Mouse (Mus musculus) myocyte (in vitro differentiated cells): ENCODE measurements at regions not wholly inside any gene's neighbourhood (a gene's known extent, or its start where the extent isn't known, plus 50 kb on each side); places are given as distances from the start of the nearest gene placed in this dataset.

ENCODE experiments used
- E2F4 ChIP-seq: IDR thresholded peaks from one replicate; pipeline ENCODE4 v1.6.1; 2011; ENCODE audit warnings: mild to moderate bottlenecking, control low read depth, moderate library complexity; ENCODE audit not compliant: insufficient read depth
- POLR2A ChIP-seq: IDR thresholded peaks from one replicate; pipeline ENCODE4 v1.6.1; 2011; ENCODE audit warnings: low read depth, mild to moderate bottlenecking, control low read depth, moderate library complexity; ENCODE audit not compliant: insufficient read length
- POLR2AphosphoS2 ChIP-seq: IDR thresholded peaks from one replicate; pipeline ENCODE4 v1.6.1; 2011; ENCODE audit warnings: low read depth, control low read depth; ENCODE audit not compliant: insufficient read length
- REST ChIP-seq: IDR thresholded peaks from one replicate; pipeline ENCODE4 v1.6.1; 2011; ENCODE audit warnings: mild to moderate bottlenecking, control low read depth, moderate library complexity; ENCODE audit not compliant: insufficient read depth, insufficient read length

DNA sequence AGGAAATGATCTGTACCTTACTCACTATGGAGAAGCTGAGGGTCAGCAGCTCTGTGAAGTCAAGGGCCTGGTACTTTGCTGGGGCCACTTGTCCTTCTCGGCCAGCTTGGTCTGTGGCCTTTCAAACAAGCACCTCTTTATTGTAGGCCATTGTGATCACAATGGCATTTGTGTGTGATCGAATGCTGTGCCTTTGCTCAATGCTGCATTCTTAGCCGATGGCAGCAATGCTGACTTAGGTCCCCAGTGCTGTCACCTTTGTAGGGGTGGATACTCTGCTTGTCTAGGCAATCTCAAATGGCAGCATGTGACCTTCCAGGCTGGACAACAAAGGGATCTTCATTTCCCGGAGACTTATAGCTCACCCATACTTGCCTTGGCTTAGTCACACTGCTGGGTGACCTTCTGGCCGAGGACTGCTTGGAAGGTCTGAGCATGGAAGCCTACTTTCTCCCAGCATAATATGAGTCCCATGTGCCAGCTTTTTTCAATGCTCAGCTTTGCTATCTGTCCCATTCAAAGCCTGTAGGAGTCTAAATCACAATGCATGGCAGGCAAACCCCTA lies 100.4 kb upstream of the Shh start:
- no peak for TF ChIP-seq POLR2A
- no peak for TF ChIP-seq E2F4
- no peak for TF ChIP-seq REST
- TF ChIP-seq POLR2AphosphoS2: no peak
